Mouse (Mus musculus) adrenal gland, postnatal 0 days (tissue): ENCODE results near the gene Cnih2. TPM values are rescaled to one million over a fixed set of nuclear protein-coding genes. Genes with fewer than 3 reads are reported as not detected.

Experiments used
- polyA plus RNA-seq: library from polyadenylated mRNA; unstranded; fragments of >200 nt; fragmentation: Nextera tagmentation; extraction: Ambion mirVana; gene quantifications from 2 replicates; pipeline ENCODE4 v1.2.1, GENCODE M21; 2015

Cnih2 gene
- 19.6 and 30.8 TPM in 2 replicates for polyA plus RNA-seq

DNA sequence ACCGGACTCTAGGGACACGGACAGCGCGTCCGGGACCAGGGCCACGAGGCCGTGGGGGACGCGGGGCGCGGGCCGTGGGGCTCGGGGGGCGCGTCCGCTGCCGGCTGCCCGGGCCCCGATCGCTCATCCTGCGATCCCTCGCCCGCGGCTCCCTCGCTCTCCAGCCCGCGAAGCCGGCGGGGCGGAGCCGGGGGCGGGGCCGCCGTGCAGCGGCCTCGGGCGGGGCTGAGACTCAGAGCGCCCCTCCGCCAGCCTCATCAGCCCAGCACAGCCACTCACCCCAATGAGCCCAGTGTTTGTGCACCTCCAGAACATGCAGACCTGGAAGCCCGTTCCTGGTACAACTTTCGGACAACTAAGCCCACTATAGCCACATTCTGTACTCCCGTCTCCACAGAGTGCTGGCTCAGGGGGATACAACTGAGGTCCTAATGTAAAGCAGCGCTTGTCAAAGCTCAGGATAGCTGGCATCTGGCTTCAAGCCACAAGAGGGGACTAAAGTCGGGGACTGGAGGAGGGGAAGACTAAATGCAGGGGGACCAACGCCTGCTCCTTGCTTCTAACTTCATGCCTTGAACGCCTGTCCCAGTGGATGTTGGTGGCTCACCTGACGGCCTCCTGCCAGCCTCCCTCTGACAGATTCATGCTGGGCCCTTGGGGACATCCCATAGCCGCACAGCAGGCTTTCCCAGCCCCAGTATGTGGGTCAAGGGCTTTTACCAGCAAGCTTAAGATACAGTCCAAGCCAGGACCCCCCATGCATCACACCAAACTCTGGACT lies at the start of gene Cnih2:
Cnih2 (minus strand) TSS at position 159 of the 781 bp plus-strand sequence.

DNA sequence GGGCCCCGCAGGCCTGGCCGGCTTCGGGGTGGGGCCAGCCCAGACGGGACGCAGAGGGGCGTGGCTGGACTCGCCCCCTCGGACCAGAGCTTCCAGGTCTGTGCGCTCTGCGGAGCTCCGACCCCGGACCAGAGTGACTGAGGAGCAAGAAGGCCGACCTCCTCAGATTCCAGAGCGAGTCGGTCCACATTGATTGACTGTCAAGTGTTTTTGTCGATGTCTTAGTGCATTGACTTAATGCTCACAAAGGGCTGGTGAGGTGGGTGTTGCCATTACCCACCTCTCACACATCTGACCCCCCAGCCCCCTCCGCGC lies 20.0 kb upstream of the Cnih2 start, which contains the start of gene Klc2:
Klc2 (minus strand) TSS at position 177 of the 315 bp plus-strand sequence.

DNA sequence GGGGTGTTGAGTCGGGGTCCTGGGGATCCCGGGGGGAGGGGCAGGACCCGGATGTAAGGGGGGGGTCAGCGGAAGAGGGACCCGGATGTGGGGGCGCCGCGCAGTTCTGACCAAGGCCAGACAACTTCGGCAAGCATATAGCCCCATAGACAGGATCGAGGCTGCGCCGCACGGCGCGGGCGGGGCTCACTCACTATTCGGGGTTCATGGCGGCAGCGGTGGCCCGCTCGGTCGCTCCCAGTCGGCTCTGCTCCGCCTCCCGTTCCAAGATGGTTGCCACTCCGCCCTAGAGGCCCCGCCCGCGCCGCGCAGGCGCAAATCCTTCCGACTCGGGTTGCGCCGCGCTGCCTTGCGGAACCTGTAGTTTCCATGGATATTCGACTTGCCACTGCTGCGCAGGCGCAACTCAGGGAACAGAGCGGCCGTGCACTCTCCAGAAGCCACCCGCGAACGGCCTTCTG lies 8.4 kb upstream of the Cnih2 start, which contains the start of gene Rab1b:
Rab1b (minus strand) TSS at position 342 of the 461 bp plus-strand sequence.

DNA sequence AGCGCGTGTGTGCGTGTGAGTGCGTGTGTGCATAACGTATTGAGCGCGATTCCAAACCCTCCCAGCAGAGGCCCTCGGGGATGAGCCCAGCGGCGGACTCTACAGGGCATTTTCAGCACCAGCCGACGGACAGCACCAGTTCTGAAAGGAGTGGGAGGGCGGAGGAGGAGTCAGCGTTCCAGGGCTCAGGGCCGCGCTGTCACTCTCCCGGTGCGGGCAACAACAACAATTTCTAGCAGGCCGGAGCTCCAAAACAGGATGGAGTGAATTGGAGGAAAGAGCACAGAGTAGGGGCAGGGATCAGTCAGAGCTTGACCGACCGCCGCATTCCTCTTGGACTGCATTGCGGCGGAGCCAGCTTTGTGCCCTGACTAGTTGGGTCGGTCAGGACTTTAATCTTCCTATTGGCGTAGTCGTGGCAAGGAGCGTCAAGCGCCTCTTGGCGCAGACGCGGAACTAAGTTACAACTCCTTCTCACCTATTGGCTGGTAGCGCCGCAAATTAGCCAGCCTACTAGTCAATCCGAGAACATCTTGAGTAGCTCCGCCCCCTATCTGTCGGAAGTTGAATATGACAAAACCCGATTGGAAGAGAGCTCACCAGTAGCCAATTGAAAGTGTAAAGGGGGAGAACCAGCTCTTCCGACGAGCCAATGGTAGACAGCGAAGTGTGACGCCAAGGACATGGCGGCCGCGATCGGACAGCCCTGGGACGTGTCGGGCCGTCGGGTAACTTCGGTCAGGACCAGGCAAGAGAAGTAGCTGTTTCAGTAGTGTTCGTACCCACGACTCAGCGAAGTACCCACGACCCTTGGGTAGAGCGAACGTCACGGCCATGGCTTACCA lies 10.2 kb downstream of the Cnih2 start, which contains the start of gene Yif1a:
Yif1a (plus strand) TSS at position 655 of the 845 bp plus-strand sequence.

DNA sequence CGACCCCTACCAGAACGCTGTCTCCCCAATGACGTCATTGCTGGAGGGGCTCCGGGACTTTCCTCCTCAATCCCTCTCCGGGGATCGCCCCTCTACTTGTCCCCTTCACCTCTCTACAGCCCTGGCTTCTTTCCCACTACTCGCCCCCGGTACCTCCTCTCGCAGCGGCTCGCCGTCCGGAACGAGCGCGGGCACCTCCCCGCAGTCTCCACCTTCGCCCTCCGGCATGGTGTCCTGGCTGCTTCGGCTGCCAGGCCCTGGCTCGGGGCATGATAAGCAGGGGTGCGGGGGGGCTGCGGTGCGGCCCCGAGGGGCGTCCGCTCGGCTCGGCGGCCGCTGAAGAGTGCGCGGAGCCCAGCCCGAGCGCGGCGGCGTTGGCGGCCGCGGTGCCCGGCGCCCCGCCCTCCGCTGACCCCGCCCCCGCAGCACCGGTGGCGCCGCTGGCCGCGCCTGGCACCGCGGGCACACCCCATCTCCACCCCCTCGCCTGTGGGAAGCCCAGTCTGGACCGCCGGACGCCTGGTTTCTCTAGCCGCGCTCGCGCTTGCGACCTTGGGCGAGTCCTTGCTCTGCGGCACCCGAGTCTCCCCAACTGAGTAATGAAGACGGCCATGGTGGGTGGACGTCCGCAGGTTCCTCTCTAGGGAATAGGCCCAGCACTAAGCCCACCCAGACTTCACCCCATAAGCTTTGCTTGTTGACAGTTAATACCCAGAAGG lies 13.0 kb downstream of the Cnih2 start, which contains the start of gene Tmem151a:
Tmem151a (minus strand) TSS at position 387 of the 719 bp plus-strand sequence.

DNA sequence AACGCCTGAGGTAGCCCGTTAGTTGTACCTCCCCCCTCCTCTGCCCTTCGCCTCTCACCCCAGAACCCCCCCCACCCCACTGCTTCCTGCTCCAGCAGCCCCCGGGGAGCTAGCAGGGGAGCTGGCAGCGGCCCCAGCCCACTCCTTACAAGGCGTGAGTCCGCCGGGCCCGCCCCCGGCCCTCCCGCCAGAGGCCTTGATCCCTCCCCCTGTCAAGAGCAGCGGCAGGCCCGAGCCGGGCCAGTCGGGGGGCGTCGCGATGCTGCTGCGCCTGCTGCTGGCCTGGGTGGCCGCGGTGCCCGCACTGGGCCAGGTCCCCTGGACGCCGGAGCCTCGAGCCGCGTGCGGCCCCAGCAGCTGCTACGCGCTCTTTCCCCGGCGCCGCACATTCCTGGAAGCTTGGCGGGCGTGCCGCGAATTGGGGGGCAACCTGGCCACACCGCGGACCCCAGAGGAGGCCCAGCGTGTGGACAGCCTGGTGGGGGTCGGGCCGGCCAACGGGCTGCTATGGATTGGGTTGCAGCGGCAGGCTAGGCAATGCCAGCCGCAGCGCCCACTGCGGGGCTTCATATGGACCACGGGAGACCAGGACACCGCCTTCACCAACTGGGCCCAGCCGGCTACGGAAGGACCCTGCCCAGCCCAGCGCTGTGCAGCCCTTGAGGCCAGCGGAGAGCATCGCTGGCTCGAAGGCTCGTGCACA lies 30.3 kb downstream of the Cnih2 start, which contains the start of gene Cd248:
Cd248 (plus strand) TSS at position 212 of the 703 bp plus-strand sequence.

DNA sequence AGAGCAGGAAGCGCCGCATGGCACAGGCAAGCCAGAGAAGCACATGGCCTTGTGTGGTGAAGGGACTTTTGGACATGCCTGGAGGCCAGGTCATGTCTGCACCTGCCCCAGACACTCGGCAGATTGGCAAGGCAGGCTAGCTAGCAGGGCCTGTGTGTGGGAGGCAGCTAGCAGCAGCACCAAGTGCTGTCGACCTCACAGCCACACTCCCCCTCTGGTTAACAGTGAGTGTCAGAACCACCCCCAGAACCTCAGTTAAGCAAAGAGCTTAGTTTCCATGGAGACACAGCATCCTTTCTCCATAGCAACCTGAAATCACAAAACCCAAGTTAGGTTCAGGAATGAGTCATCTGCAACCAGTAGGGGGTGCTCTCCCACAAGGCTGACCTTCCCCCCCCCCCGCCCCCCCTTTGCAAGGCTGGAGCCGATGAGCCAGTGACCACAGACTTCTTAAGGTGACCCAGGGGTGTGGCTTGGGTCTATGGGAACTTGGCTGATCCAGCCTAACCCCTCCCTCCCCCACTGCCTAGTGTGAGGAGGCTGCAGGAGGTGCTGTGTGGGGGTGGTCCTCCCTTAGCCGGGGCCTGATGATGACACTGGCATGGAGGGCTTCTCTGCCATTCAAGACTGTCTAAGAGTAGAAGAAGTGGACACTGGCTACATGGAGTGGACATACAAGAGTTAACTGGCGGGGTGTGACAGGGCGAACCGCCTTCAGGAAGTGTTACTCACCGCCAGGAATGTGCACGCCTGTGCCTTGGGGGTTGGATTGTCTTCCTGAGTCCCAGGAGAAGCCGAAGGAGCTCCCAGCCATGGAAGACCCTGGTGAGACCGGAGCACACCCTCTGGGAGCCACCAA lies 48.0 kb downstream of the Cnih2 start, which contains the start of gene Rin1:
Rin1 (plus strand) TSS at position 435 of the 859 bp plus-strand sequence.

Other genes with a start within 250 kb of the Cnih2 start
- gene Ctsf, start 243.4 kb downstream of the Cnih2 start, polyA plus RNA-seq, result 192 and 458 TPM in 2 replicates
- 2.4 and 3.2 TPM in 2 replicates for gene Actn3, start 220.6 kb downstream of the Cnih2 start, polyA plus RNA-seq
- gene Zdhhc24, start 219.9 kb downstream of the Cnih2 start, polyA plus RNA-seq, result 12.5 and 14.8 TPM in 2 replicates
- 3.5 and 4.2 TPM in 2 replicates for gene Bbs1, start 191.9 kb downstream of the Cnih2 start, polyA plus RNA-seq
- gene Dpp3, start 170.2 kb downstream of the Cnih2 start, polyA plus RNA-seq, result 63.8 and 106 TPM in 2 replicates
- gene Peli3, start 155.4 kb downstream of the Cnih2 start, polyA plus RNA-seq, result 1.9 and 2.9 TPM in 2 replicates
- gene Mrpl11, start 136.4 kb downstream of the Cnih2 start, polyA plus RNA-seq, result 136 and 156 TPM in 2 replicates
- gene Npas4, start 108.2 kb downstream of the Cnih2 start, polyA plus RNA-seq, result 0.07 TPM in 1 of 2 replicates, not detected in the other
- 0.57 and 1.9 TPM in 2 replicates for gene Slc29a2, start 74.7 kb downstream of the Cnih2 start, polyA plus RNA-seq
- gene B4gat1, start 59.7 kb downstream of the Cnih2 start, polyA plus RNA-seq, result 45.2 and 51.4 TPM in 2 replicates
- gene AC124502.3, start 59.6 kb downstream of the Cnih2 start, polyA plus RNA-seq, result 0.20 and 1.6 TPM in 2 replicates
- gene Brms1, start 57.2 kb downstream of the Cnih2 start, polyA plus RNA-seq, result 36.1 and 44.9 TPM in 2 replicates
- gene Rin1, start 48.0 kb downstream of the Cnih2 start, polyA plus RNA-seq, result 1.1 and 1.5 TPM in 2 replicates
- gene Cd248, start 30.4 kb downstream of the Cnih2 start, polyA plus RNA-seq, result 79.7 and 120 TPM in 2 replicates
- gene Tmem151a, start 13.0 kb downstream of the Cnih2 start, polyA plus RNA-seq, result 6.4 and 9.5 TPM in 2 replicates
- 83.2 and 106 TPM in 2 replicates for gene Yif1a, start 10.0 kb downstream of the Cnih2 start, polyA plus RNA-seq
- gene Rab1b, start 8.6 kb upstream of the Cnih2 start, polyA plus RNA-seq, result 213 and 238 TPM in 2 replicates
- gene Klc2, start 20.0 kb upstream of the Cnih2 start, polyA plus RNA-seq, result 14.0 and 16.2 TPM in 2 replicates
- 13.0 and 16.0 TPM in 2 replicates for gene Pacs1, start 174.6 kb upstream of the Cnih2 start, polyA plus RNA-seq
- 149 and 197 TPM in 2 replicates for gene Sf3b2, start 196.9 kb upstream of the Cnih2 start, polyA plus RNA-seq
- gene Gal3st3, start 199.8 kb upstream of the Cnih2 start, polyA plus RNA-seq, result 0.55 and 1.7 TPM in 2 replicates
- gene Catsper1, start 237.2 kb upstream of the Cnih2 start, polyA plus RNA-seq, result not detected in 2 replicates